Mouse (Mus musculus): ENCODE results near the gene Cmah.

DNA sequence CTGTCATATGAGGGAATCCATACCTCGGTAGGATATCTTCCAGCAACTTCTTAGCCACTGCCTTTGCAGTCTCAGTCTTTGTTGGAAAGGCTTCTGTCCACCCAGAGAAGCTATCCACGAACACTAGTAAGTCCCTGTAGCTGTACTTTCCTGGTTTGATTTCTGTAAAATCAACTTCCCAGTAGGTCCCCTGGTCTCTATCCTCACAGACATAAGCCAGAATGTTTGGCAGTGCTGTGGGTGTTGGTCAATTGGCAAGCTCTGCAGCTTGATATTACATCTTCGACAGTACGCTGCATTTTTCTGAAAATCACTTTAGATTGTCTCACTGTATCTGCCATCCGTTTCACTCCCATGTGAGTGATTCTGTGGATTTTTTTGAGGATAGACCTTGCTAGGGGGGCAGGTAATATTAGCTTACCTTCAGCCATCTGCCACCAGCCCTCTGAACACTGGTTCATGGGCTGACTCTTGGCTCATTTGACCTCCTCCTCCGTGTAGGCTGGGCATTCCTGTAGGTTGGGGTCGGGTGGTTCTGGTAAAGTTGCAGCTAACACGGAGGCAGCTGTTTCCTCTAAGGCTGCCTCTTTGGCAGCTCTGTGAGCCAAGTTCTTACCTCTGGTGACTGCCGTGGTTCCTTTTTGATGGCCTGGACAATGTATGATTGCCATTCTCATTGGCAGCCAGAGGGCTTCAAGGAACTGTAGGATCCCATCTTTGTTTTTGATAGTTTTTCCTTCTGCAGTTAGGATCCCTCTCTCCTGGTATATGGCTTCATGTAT is 1.0 kb downstream of the Cmah start:
- no peak for TF ChIP-seq POLR2A (IDR thresholded peaks at IDR 0.05; ENCODE audit: insufficient read length, low read depth)
- TF ChIP-seq USF1 (IDR thresholded peaks at IDR 0.05; ENCODE audit: low read depth) = no peak
- no peak for TF ChIP-seq CEBPB (IDR thresholded peaks at IDR 0.05; ENCODE audit: insufficient read depth, poor library complexity, severe bottlenecking)
- no peak for TF ChIP-seq MYOG (IDR thresholded peaks at IDR 0.05; ENCODE audit: control insufficient read depth in 1 of 3, insufficient read depth in 1 of 3, insufficient read length in 2 of 3, low read depth in 2 of 3)

Measured in myocyte (in vitro differentiated cells).